Mouse (Mus musculus): ENCODE measurements at regions not wholly inside any gene's neighbourhood (a gene's known extent, or its start where the extent isn't known, plus 50 kb on each side); places are given as distances from the start of the nearest gene placed in this dataset.

DNA sequence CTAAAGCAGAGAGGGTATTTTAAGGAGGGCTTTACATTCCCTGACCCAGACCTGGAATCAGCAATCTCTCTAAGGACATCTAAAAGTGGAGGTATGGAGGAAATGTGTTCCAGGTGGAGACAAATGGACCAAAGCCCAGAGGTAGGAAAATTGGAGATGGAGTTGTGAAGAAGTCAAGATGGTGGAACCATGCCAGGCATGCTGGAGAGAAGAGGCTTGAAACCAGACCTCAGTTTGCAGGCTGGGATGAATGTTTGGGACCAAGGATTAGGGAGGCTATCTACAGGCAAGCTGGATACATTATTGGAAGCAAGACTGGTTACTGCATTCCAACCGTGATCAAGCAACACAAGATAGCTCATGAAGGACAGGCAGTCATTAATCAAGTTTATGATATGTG, 88.3 kb upstream of the Nckap5 start:
- no peak for DNase-seq (ENCODE audit: low read depth)

DNA sequence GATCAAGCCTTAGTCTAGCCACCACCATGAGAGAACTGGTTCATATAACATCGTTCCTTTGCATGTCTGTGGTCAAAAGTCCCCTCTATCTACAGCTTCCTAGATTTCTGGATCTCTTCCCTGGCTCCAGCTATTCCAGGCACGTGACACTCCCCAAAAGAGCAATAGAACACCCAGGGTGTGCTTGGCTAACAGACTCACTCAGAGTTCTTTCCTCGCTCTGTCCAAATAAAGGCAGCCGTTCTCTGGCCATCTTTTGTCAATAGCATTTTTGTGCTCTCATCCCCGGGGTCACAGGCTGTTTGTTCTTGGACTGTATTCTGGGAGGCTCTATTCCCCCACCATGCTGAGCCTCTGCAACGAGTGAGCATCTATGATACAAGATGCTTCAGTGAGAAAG, 87.3 kb upstream of the Nckap5 start:
- DNase-seq (ENCODE audit: low read depth): no peak

DNA sequence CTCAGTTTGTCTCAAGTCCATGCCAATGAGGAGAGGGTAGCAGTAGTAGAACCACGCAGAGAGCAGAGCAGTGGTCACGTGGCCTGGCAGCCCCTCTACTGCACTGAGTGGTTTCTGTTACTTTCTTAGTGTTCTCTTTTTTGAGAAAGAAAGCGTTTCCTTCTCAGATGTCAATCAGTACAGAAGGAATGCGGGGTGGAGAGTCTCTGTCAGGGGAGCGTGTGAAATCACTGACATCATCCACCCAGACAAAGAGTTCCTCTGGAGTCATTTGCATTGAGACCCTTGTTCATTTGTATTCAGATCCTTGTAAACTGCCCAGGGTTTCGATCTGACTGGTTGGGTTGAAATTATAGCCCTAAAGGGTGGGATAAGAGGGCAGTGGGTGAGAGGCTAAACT, 85.8 kb upstream of the Nckap5 start:
- DNase-seq (ENCODE audit: low read depth): no peak

DNA sequence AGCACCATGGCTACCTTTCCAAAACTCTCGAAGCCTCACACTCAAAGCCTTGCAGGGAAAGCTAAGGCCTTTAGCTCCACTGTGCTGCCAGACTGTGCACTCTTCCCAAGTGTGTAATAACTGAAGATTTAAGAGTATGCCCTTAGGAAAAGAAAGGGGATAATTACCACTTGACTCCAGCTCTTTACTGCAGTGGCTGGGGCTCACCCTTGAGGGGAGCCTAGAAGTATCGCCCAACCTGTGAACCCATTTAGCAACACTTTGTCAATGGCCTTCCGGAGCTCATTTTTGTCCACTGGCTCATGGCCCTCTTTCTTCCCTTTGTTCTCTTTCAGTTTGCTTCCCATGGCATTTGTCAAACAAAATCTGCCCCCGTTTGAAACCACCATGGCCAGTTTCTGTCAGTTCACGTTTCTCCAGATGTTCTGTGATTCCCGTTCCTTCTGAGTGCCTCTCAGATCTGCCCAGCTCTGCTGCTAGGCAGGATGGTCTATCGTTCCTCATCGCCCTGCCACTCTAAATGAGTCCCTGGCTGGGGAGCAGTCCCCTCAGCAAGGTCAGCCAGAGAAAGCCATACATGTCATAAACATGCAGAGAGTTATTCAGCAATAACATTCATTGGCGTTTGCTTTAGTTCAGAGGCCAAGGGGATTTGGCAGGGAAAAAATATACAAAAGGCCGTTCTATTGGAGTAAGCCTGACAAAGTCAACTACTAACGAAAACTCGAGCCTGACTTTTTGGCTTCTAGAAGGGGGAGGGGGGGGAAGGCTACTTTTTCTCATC, 80.9 kb upstream of the Nckap5 start:
- no peak for DNase-seq (ENCODE audit: low read depth)

DNA sequence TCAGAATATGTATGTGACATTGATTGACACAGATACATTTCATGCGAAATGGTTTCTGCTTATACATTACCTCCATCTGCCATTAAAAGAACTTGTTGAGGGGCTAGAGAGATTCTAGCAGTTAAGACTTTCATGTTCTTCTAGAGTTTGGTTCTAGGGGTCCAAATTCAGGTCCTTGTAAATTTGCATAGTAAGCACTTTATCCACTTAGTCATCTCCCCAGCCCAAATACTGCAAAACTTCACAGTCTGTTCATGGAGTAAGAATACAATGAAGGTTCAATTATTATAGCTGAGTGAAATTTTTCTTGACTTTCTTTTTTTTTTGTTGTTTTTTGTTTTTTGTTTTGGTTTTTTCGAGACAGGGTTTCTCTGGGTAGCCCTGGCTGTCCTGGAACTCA, 76.8 kb upstream of the Nckap5 start:
- no peak for DNase-seq (ENCODE audit: low read depth)

DNA sequence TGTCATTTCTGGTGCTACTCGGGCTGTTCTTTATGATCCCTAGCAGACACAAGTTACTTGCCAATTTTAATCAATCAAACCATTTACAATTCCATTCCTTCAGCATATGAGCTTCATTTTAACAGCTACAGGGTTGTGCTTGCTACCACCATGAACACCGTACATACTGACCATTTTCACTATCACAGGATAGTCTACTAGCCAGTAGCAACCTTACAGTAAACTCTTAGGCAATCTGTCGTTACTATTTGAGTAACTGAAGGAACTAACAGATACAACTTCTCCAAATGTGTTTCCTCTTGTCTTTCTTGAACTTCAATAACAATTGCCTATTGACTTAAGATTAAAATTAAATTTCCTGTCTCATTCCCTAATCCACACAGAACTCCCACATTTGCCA, 67.9 kb upstream of the Nckap5 start:
- no peak for DNase-seq (ENCODE audit: low read depth)

DNA sequence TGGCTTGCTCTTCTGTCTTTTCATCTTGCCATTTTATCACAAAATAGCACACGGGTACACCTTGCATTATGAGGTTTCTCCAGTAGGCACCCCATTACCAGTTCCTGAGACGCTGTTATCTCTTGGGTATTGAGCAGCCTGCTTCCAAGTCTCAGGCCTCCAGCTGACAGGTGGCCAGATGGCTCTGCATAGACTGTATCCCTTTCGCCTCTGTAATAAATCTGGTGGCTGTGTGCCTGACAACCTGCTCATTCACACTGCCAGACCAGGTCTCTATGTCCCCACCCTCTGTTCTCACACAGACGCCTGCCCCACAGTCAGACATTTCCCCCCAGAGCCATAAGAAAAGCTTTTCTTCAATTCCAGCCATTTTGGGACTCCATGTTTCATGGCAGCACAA, 66.3 kb upstream of the Nckap5 start:
- DNase-seq (ENCODE audit: low read depth): no peak

DNA sequence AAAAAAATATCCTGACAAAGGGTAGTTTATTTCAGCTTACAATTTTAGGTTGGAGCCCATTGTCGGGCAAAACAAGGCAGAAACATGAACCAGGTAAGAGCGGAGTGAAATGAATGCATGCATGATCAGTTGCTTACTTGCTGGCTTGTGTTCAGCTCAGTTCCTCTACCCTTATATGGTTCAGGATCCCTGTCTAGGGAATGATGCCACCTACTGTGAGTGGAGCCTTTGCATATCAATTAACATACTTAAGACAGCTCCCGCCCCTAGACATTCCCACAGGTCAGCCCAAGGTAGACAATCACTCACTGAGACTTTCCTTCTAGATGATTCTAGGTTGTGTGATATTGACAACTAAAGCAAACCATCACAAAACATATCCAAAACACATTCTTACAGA, 50.2 kb upstream of the Nckap5 start:
- no peak for DNase-seq (ENCODE audit: low read depth)

Data from 416B (cell line).